Mouse (Mus musculus) testis, adult 2 months (tissue): ENCODE measurements at regions not wholly inside any gene's neighbourhood (a gene's known extent, or its start where the extent isn't known, plus 50 kb on each side); places are given as distances from the start of the nearest gene placed in this dataset.

Experiments used
- H3K27ac ChIP-seq: fragments of 200-500 bp; 2 replicates; pipeline ENCODE4 v1.5.1; 2012; ENCODE audit warnings: low read depth, low read length; ENCODE audit not compliant: control insufficient read depth, insufficient read depth
- H3K27me3 ChIP-seq: fragments of 200-500 bp; 2 replicates; pipeline ENCODE4 v1.6.1; 2012; ENCODE audit warnings: mild to moderate bottlenecking, low read length, moderate library complexity; ENCODE audit not compliant: control insufficient read depth, insufficient read depth
- H3K36me3 ChIP-seq: fragments of 200-500 bp; 2 replicates; pipeline ENCODE4 v1.6.1; 2012; ENCODE audit warnings: mild to moderate bottlenecking, low read length; ENCODE audit not compliant: control insufficient read depth, insufficient read depth
- H3K4me1 ChIP-seq: fragments of 200-500 bp; 2 replicates; pipeline ENCODE4 v1.6.1; 2012; ENCODE audit warnings: low read length; ENCODE audit not compliant: control insufficient read depth, insufficient read depth
- H3K4me3 ChIP-seq: fragments of 200-500 bp; 2 replicates; pipeline ENCODE4 v1.5.1; 2012; ENCODE audit warnings: low read depth, mild to moderate bottlenecking, low read length, moderate library complexity, mixed read lengths; ENCODE audit not compliant: control insufficient read depth
- CTCF ChIP-seq: fragments of 200-500 bp; IDR thresholded peaks from 2 replicates; pipeline ENCODE4 v1.5.1; 2012; ENCODE audit warnings: low read depth, mild to moderate bottlenecking, inconsistent platforms, low read length, moderate library complexity; ENCODE audit not compliant: control insufficient read depth, insufficient read depth, insufficient replicate concordance
- POLR2A ChIP-seq: fragments of 200-500 bp; IDR thresholded peaks from 2 replicates; pipeline ENCODE4 v1.6.1; 2012; ENCODE audit warnings: low read depth, mild to moderate bottlenecking, inconsistent platforms, low read length, moderate library complexity; ENCODE audit not compliant: control insufficient read depth

- Histone ChIP-seq H3K27ac (no peak overlapping the region), H3K4me1 (no peaks in the 10 kb centered on the region), H3K27me3 (no peaks in the 10 kb centered on the region), H3K4me3 (no peak overlapping the region), H3K36me3 (no peaks in the 10 kb centered on the region)
- TF ChIP-seq CTCF (no peak), POLR2A (no peak)
Observed at GRCm38 (mm10) chr1:73299978-73300688, 284.4 kb upstream of the Tnp1 start.

GRCm38 (mm10) chr1:73285342-73285741 lies 269.6 kb upstream of the Tnp1 start:
- no peak for TF ChIP-seq POLR2A
- TF ChIP-seq CTCF, result no peak
- H3K27me3 ChIP-seq, result no peaks in the 10 kb centered on the region

GRCm38 (mm10) chr1:73274480-73274879 lies 258.8 kb upstream of the Tnp1 start:
- Histone ChIP-seq H3K4me3 (no peak overlapping the region), H3K36me3 (no peaks in the 10 kb centered on the region), H3K27me3 (no peaks in the 10 kb centered on the region), H3K27ac (no peak overlapping the region), H3K4me1 (no peaks in the 10 kb centered on the region; the same call in 1 of the 2 replicates)
- TF ChIP-seq CTCF (no peak; the same call in 1 of the 2 replicates), POLR2A (no peak)

More at GRCm38 (mm10) chr1:73285342-73285741, 269.6 kb upstream of the Tnp1 start:
- Histone ChIP-seq H3K36me3 (no peaks in the 10 kb centered on the region), H3K4me1 (no peaks in the 10 kb centered on the region), H3K4me3 (no peak overlapping the region), H3K27ac (no peak overlapping the region)

GRCm38 (mm10) chr1:73270787-73271391 lies 255.2 kb upstream of the Tnp1 start:
- Histone ChIP-seq H3K27me3 (no peaks in the 10 kb centered on the region), H3K27ac (no peak overlapping the region), H3K36me3 (no peaks in the 10 kb centered on the region), H3K4me1 (no peaks in the 10 kb centered on the region; the same call in 1 of the 2 replicates), H3K4me3 (no peak overlapping the region)
- TF ChIP-seq CTCF (no peak), POLR2A (no peak)

GRCm38 (mm10) chr1:73269051-73269755 lies 253.5 kb upstream of the Tnp1 start:
- Histone ChIP-seq H3K4me3 (no peak overlapping the region), H3K27ac (no peak overlapping the region), H3K4me1 (no peaks in the 10 kb centered on the region; the same call in 1 of the 2 replicates), H3K27me3 (no peaks in the 10 kb centered on the region), H3K36me3 (no peaks in the 10 kb centered on the region)
- TF ChIP-seq CTCF (no peak), POLR2A (no peak)

GRCm38 (mm10) chr1:73265009-73265408 lies 249.3 kb upstream of the Tnp1 start:
- Histone ChIP-seq H3K4me1 (no peaks in the 10 kb centered on the region), H3K27me3 (no peaks in the 10 kb centered on the region), H3K36me3 (no peaks in the 10 kb centered on the region), H3K27ac (no peak overlapping the region), H3K4me3 (no peak overlapping the region)
- TF ChIP-seq CTCF, result no peak
- TF ChIP-seq POLR2A, result no peak

- Histone ChIP-seq H3K27me3 (no peaks in the 10 kb centered on the region), H3K4me3 (no peak overlapping the region), H3K27ac (no peak overlapping the region), H3K36me3 (no peaks in the 10 kb centered on the region), H3K4me1 (no peaks in the 10 kb centered on the region)
- TF ChIP-seq CTCF (no peak), POLR2A (no peak)
Observed at GRCm38 (mm10) chr1:73264245-73264644, 248.5 kb upstream of the Tnp1 start.
